Mouse (Mus musculus) embryonic facial prominence, embryonic 15.5 days (tissue): ENCODE measurements around the gene Gm27021. TPM values are rescaled to one million over a fixed set of nuclear protein-coding genes. Genes with fewer than 3 reads are reported as not detected.

Source experiments
- ATAC-seq: fragments of 200-750 bp; cut with Nextera tagmentation; 2 replicates; pipeline ENCODE4 v1.8.0; 2017; ENCODE audit warnings: low read depth, moderate TSS enrichment; ENCODE audit not compliant: insufficient number of reproducible peaks, low FRiP score, low TSS enrichment
- H3K27ac ChIP-seq: fragments of 300-500 bp; sonication (generic); replicated peaks from 2 replicates; pipeline ENCODE4 v1.5.1; 2015; ENCODE audit warnings: mild to moderate bottlenecking, inconsistent platforms
- H3K27me3 ChIP-seq: fragments of 300-500 bp; sonication (generic); 2 replicates; pipeline ENCODE4 v1.6.1; 2015; ENCODE audit warnings: inconsistent platforms
- H3K36me3 ChIP-seq: fragments of 300-500 bp; sonication (generic); 2 replicates; pipeline ENCODE4 v1.6.1; 2015; ENCODE audit warnings: mild to moderate bottlenecking, inconsistent platforms
- H3K4me1 ChIP-seq: fragments of 300-500 bp; sonication (generic); 2 replicates; pipeline ENCODE4 v1.6.1; 2015; ENCODE audit warnings: inconsistent platforms
- H3K4me2 ChIP-seq: fragments of 300-500 bp; sonication (generic); replicated peaks from 2 replicates; pipeline ENCODE4 v1.6.1; 2015; ENCODE audit warnings: mild to moderate bottlenecking, inconsistent platforms
- H3K4me3 ChIP-seq: fragments of 300-500 bp; sonication (generic); replicated peaks from 2 replicates; pipeline ENCODE4 v1.5.1; 2015; ENCODE audit warnings: mild to moderate bottlenecking, inconsistent platforms
- H3K9ac ChIP-seq: fragments of 300-500 bp; sonication (generic); 2 replicates; pipeline ENCODE4 v1.6.1; 2015; ENCODE audit warnings: inconsistent platforms
- H3K9me3 ChIP-seq: fragments of 300-500 bp; sonication (generic); replicated peaks from 2 replicates; pipeline ENCODE4 v1.6.1; 2016; ENCODE audit warnings: inconsistent platforms
- WGBS: fragments of 180-500 bp; shearing (Covaris S2); methylation state at CpG from one replicate; pipeline ENCODE4 v1.1.7; 2015; 5-methylcytosine and 5-hydroxymethylcytosine counted together
- polyA plus RNA-seq: library from polyadenylated mRNA; unstranded; fragments of >200 nt; fragmentation: Nextera tagmentation; extraction: Ambion mirVana; gene quantifications from 2 replicates; pipeline ENCODE4 v1.2.1, GENCODE M21; 2015

Gm27021 gene
- polyA plus RNA-seq, 1 experiment from 2014 or later: 6.2 TPM

DNA sequence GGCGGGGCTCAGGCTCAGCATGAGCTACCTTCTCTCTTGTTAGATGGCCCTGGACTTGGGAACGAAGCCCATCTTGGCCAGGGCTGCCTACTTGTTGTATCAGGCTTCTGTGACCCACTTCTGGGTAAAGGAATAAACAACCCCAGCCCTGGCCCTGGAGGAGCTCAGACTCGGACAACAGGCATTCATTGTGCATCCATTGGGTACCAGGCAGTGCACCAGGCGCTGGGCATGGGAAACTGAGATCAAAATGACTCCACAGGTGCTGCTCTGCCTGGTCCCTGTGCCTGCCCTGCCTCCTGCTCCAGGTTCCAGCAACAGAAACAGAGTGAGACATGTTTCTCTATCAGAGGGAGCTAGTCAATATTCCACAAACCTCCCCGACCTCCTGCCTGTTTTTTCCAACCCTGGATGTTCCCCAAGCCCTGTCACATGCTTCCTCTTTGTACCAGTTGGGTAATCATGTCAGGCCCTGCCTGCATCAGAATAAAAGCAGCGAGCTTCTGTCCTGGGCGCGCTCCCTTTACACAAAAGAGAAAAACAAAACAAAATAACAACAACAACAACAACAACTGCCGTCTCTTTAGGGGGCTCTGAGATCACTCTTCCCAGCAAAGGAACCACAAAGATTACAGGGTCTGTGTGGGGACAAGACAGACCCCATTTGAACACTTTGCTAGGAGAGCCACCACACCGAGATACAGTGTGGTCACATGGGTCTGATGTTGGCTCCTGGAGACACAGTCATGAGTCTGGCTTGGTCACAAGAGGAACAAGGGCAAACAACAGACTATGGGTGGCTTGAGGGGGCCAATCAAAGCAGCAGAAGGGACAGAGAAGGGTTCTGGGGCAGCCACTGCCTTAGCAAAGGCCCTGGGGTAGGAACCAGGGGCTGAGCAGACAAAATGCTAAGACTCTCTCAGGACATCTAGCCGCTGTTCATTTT, 48.4 kb downstream of the Gm27021 start:
- H3K4me2 ChIP-seq: no peak overlapping the region
- no peak for ATAC-seq
- H3K27ac ChIP-seq: 0 out of 2 replicates have a peak overlapping the region, but pooled peaks have one; percentile 4
- no peak overlapping the region for H3K9ac ChIP-seq
- no peaks in the 10 kb centered on the region for H3K36me3 ChIP-seq
- WGBS: 72% methylated on average over 11 of the region's 11 CpGs
- no peaks in the 10 kb centered on the region for H3K9me3 ChIP-seq
- no peaks in the 10 kb centered on the region for H3K27me3 ChIP-seq
- peaks cover 17% of the 10 kb centered on the region; the same call in 1 of the 2 replicates for H3K4me1 ChIP-seq
- no peak overlapping the region for H3K4me3 ChIP-seq

DNA sequence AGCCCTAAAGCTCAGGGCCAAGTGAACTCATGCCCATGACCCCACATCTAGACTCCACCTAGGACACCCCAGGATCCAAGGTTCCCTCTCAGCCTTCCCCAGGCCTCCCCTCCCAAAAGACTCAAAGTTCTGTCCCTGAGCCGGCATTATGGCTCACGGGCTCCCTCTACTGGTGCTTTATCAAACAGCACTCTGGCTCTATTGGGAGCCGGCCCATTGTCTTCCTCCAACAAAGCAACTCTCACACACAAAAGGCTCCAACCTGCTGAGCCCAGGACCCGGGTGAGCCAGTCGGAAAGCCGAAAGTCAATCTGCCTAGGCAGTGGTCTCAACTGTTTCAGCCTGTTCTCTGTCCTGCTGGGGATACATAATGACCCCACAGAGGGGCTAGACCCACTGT, 49.8 kb downstream of the Gm27021 start:
- Histone ChIP-seq H3K4me1 (peaks cover 17% of the 10 kb centered on the region; the same call in 1 of the 2 replicates), H3K9ac (no peak overlapping the region), H3K4me3 (no peak overlapping the region), H3K27ac (no peak overlapping the region), H3K27me3 (no peaks in the 10 kb centered on the region), H3K36me3 (no peaks in the 10 kb centered on the region), H3K4me2 (no peak overlapping the region), H3K9me3 (no peaks in the 10 kb centered on the region)
- ATAC-seq: peak; percentile 48; the same call in 1 of the 2 replicates
- 1% methylated on average over 6 of the region's 6 CpGs for WGBS

DNA sequence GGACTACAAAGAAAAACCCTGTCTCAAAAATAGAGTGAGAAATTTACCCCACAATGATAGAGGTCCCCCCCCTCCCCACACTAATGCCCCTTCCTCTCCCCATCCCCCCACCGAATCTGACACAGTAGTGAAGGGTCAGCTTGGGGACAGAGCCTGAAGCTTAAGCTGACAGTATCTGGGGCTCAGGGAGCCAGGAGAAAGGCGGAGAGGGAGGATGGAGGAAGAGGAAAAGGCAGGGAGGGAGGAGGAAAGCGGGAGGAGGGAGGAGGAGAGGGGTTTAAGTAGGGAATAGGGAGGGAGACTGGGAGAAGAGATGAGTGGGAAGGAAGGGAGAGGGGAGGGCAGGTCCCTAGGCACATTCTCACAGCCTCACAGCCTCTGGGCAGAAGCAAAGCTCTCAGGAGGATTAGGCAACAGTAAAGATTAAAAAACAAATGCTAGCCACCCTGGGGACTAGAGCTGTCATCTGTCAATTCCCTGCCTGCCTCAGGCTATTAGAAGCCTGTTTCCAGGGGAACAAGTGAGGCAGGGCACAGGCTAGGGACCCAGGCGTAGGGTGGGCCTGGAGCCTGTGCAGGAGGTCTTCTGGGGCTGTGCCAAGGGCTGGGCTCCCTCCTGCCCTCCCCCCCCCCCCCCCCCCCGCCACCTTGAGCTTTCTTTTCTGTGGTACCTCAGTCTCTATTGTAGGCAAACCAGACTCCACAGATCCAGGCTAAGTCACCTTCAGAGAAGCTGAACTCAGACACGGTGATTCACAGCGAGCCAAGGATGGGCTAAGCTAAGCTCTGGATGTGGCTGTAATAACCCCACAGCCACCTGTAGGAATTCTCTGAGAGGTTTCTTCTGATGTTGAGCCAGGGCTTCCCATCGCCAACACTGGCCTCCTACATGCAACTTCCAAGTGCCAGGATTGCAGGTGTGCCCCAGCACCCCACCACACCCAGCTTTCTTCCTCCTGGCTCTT, 50.9 kb downstream of the Gm27021 start:
- ATAC-seq: no peak
- Histone ChIP-seq H3K27ac (no peak overlapping the region), H3K9ac (no peak overlapping the region)

DNA sequence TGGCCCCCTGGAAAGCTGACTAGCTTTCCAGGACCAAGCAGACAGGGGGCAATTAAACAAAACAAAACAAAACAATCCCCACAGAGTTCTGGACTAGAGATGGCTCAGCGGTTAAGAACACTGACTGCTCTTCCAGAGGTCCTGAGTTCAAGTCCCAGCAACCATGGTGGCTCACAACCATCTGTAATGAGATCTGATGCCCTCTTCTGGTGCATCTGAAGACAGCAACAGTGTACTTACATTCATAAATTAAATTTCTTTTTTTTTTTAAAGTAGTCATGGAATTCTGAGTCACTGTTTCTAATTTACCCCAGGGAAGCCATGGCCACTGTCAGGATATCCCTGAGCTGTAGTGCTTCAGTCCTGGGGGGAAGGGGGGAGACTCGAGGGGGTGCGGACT, 53.4 kb downstream of the Gm27021 start:
- Histone ChIP-seq H3K4me1 (peaks cover 17% of the 10 kb centered on the region; the same call in 1 of the 2 replicates), H3K4me3 (no peak overlapping the region), H3K4me2 (no peak overlapping the region), H3K27ac (no peak overlapping the region), H3K36me3 (no peaks in the 10 kb centered on the region), H3K27me3 (no peaks in the 10 kb centered on the region), H3K9ac (no peak overlapping the region), H3K9me3 (no peaks in the 10 kb centered on the region)
- ATAC-seq: no peak
- WGBS: 73% methylated on average over 3 of the region's 3 CpGs

More for the DNA sequence above, 50.9 kb downstream of the Gm27021 start:
- no peak overlapping the region for H3K4me2 ChIP-seq
- no peaks in the 10 kb centered on the region for H3K9me3 ChIP-seq
- 31% methylated on average over 7 of the region's 8 CpGs for WGBS
- no peaks in the 10 kb centered on the region for H3K27me3 ChIP-seq
- no peaks in the 10 kb centered on the region for H3K36me3 ChIP-seq
- peaks cover 17% of the 10 kb centered on the region; the same call in 1 of the 2 replicates for H3K4me1 ChIP-seq
- H3K4me3 ChIP-seq: no peak overlapping the region

DNA sequence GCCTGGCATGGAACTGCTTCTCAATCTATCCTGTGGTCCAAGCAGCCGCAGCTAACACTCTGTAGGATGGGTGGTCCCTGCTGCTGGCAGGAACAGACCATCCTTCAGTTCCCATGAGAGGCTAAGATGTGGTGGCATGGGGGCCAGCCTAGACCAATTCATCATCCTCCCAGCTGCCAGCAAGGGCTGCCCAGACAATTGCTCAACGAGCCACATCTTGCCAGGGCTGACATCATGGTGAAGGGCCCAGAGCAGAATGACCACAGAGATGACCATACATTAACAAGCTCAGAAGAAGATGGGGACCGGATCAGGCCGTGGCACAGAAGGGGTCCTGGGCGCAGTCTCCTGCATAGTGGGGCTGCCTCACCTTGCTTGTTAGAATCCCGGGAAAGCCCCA, 57.1 kb downstream of the Gm27021 start:
- Histone ChIP-seq H3K4me1 (no peaks in the 10 kb centered on the region; the same call in 1 of the 2 replicates), H3K27ac (no peak overlapping the region), H3K4me3 (no peak overlapping the region), H3K27me3 (no peaks in the 10 kb centered on the region), H3K9ac (no peak overlapping the region), H3K36me3 (no peaks in the 10 kb centered on the region), H3K9me3 (no peaks in the 10 kb centered on the region), H3K4me2 (no peak overlapping the region)
- 76% methylated on average over 6 of the region's 6 CpGs for WGBS
- no peak for ATAC-seq

DNA sequence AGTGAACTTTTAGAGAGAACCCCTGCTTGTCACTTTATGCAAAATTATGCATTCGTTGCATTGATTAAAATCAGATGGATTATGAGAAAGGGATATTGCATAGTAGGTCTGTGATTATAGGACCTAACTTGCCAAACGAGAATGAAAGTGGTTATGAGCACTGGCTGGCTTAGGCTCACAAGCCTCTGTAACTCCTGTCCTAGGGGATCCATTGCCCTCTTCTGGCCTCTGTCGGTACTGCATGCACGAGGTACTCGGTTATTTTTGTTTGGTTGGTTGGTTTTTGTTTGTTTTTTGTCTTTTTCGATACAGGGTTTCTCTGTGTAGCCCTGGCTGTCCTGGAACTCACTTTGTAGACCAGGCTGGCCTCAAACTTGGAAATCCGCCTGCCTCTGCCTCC, 60.0 kb downstream of the Gm27021 start:
- no peaks in the 10 kb centered on the region for H3K36me3 ChIP-seq
- H3K27me3 ChIP-seq: no peaks in the 10 kb centered on the region
- no peak overlapping the region for H3K4me2 ChIP-seq
- no peak overlapping the region for H3K4me3 ChIP-seq
- H3K9ac ChIP-seq: no peak overlapping the region
- 12% methylated on average over 7 of the region's 7 CpGs for WGBS
- no peaks in the 10 kb centered on the region for H3K9me3 ChIP-seq
- peaks cover 2% of the 10 kb centered on the region for H3K4me1 ChIP-seq
- no peak for ATAC-seq
- no peak overlapping the region for H3K27ac ChIP-seq

DNA sequence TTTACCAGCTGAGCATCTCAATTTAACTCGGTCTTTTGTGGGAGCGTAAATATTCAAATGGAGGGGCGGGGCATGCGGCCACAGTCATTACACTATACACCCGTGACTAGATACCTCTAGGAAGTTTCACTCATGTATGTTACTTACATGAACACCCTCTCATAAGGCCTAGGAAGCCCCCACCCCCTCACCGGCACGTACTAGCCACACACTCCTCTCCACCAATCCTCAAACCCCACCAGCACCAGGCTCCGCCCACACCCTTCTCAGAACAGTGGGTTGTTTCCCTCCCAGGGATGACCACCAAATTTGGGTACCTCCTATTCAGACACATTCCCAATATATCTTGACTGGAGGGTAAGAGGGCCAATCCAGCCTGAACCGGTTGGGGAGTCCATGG, 60.4 kb downstream of the Gm27021 start:
- Histone ChIP-seq H3K4me1 (peaks cover 6% of the 10 kb centered on the region), H3K27ac (no peak overlapping the region), H3K36me3 (no peaks in the 10 kb centered on the region), H3K27me3 (no peaks in the 10 kb centered on the region), H3K9ac (no peak overlapping the region), H3K4me3 (no peak overlapping the region), H3K4me2 (no peak overlapping the region), H3K9me3 (no peaks in the 10 kb centered on the region)
- no peak for ATAC-seq
- 78% methylated on average over 9 of the region's 9 CpGs for WGBS

DNA sequence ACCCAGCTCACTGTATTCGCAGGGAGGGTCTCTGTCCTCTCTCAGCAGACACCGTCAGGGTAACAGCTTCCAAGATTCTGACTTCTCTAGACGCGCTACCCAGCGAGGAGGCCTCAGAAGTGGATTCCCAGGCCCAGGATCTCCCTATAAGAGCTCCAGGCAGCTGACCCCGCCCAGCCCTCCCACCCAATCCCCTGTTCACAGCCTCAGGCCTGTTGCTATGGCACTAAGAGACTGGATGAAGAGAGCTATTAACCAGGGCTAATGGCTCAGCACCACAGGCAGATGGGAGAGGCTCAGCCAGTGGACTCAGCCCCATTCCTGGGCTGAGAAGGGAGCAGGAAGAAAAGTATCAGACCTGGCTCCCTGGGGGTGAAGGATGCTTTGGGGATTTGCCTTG, 65.2 kb downstream of the Gm27021 start:
- no peak overlapping the region for H3K27ac ChIP-seq
- H3K4me2 ChIP-seq: no peak overlapping the region
- no peaks in the 10 kb centered on the region for H3K36me3 ChIP-seq
- H3K4me3 ChIP-seq: no peak overlapping the region
- no peaks in the 10 kb centered on the region for H3K27me3 ChIP-seq
- no peak overlapping the region for H3K9ac ChIP-seq
- WGBS: 41% methylated on average over 6 of the region's 6 CpGs
- no peak for ATAC-seq
- H3K9me3 ChIP-seq: no peaks in the 10 kb centered on the region
- H3K4me1 ChIP-seq: peaks cover 19% of the 10 kb centered on the region

DNA sequence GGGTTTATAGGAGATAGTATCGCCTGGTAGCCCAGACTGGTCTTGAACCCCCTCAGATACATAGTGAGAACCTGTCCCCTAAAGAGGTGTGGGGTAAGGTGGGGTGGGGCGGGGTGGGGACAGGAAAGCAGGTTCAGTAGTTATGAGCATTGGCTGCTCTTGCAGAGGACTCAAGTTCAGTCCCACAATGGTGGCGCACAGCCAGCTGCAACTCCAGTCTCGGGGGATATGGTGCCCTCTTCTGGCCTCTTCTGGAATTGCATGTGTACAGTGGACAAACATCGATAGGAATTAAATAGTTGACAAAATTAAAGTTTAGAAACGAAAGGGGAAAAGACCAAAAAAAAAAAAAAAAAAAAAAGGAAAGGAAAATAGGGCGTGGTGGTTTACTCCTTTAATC, 68.4 kb downstream of the Gm27021 start:
- H3K27me3 ChIP-seq: no peaks in the 10 kb centered on the region
- no peak overlapping the region for H3K4me2 ChIP-seq
- H3K4me1 ChIP-seq: peaks cover 19% of the 10 kb centered on the region
- H3K4me3 ChIP-seq: no peak overlapping the region
- no peak for ATAC-seq
- H3K9me3 ChIP-seq: no peaks in the 10 kb centered on the region
- no peak overlapping the region for H3K27ac ChIP-seq
- H3K36me3 ChIP-seq: no peaks in the 10 kb centered on the region
- WGBS: 57% methylated on average over 7 of the region's 7 CpGs
- no peak overlapping the region for H3K9ac ChIP-seq

DNA sequence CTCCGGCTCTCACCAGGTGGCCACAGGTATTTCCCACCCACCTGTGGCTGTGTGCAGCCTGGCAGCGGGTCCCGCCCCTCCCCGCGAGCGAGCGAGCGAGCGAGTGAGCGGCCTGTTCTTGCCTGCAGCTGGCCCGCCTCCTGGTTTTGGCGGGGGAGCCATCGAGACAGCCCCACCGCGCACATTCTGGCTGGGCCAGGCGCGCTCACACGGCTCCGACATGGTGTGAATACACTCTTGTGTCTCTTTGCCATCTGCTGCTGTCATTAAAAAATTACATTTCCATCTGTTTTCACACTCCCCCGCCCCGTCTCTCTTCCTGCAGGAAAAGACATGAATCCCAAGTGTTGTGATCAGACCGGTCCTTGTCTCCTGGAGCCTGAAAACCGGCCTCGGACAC, 69.3 kb downstream of the Gm27021 start:
- H3K4me1 ChIP-seq: peaks cover 19% of the 10 kb centered on the region
- 13% methylated on average over 24 of the region's 24 CpGs for WGBS
- H3K36me3 ChIP-seq: no peaks in the 10 kb centered on the region
- H3K27me3 ChIP-seq: no peaks in the 10 kb centered on the region
- peak; percentile 39; the same call in 1 of the 2 replicates for ATAC-seq
- H3K9me3 ChIP-seq: no peaks in the 10 kb centered on the region
- 0 out of 2 replicates have a peak overlapping the region, but pooled peaks have one; percentile 29 for H3K27ac ChIP-seq
- H3K4me3 ChIP-seq: peak overlapping the region; percentile 17
- no peak overlapping the region for H3K9ac ChIP-seq
- peak overlapping the region; percentile 43 for H3K4me2 ChIP-seq

DNA sequence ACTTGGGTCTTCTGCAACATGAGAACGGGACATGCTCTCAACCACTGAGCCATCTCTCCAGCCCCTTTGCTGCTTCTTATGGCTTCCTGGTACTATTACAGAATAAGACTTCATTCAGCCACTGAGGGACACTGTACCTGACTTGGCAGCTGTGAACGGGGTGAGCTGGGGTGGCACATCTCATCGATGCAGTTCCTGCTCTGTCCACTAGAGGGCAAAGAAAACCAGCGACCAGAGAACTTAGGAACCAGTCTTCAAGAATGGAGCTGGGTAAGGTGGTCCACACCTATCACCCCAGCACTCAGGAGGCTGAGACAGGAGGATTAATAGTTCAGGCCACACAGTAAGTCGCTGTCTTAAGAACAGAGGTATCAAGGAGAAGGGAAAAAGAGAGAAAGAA, 71.9 kb downstream of the Gm27021 start:
- H3K27ac ChIP-seq: no peak overlapping the region
- H3K9ac ChIP-seq: no peak overlapping the region
- no peak overlapping the region for H3K4me2 ChIP-seq
- no peak for ATAC-seq
- H3K4me3 ChIP-seq: no peak overlapping the region
- H3K27me3 ChIP-seq: no peaks in the 10 kb centered on the region
- 13% methylated on average over 5 of the region's 5 CpGs for WGBS
- peaks cover 14% of the 10 kb centered on the region for H3K4me1 ChIP-seq
- H3K9me3 ChIP-seq: no peaks in the 10 kb centered on the region
- no peaks in the 10 kb centered on the region for H3K36me3 ChIP-seq
